Mouse (Mus musculus) right cerebral cortex, postnatal 14 days (tissue): ENCODE data around the gene Ywhab.

Experiments used
- DNase-seq: peaks from one replicate; pipeline ENCODE4 v3.0.0; 2022

Gene Ywhab

DNA sequence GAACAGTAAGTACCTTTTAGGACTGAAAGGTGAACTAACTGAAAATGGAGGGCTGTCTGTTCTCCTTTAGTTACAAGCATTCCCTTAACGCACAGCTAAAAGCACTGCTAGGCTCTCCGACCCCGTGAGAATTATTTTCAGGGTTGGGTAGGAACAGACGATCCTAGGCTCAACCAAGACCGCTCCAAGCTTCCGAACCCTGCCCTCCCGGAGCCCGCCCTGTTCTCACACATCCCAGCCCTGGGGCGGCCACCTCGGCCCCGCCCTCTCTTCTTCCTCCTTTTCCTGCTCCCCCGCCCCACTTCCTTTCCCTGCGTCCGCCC, at the start of gene Ywhab:
Gene Ywhab, plus strand, starts transcription at position 307 of the 323 bp plus-strand sequence.
- no peak for DNase-seq

DNA sequence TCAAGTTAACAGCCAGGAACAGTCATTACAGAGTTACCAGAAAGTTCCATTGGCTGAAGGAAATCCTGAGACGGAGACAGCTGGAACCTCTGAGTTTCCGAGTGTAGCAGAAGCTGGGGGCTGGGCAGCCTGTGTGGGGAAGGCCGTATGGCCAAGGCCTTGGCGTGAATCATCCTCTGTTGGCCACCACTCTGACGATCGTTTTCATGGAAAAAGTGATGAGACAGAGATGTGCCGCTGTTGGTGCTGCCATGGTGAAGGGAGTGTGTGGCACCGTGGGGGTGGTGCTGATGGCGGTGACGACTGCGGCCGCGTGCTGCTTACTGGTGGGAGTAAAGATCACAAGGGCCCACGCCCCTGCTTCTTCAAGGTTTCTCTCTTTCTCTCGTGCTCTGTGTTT, 48.5 kb upstream of the Ywhab start:
- peak; percentile 7 for DNase-seq

DNA sequence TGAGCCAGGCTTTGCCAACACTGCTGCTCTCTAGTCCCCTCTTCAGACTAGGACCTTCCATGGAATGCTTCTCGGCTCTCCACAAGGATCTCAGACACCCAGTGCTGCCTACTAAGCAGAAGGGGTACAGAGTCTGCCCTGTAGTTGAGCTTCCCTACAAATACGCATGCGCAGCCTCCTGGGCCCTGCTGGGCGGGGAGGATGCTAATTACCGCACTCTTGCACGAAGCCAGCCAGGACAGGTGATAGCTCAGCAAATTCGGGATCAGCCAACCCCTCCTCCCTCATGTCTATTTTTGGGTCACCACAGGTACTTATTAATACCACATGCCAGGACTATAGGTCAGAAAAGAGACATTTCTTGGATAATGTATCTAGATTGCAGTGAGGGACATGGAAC, 46.8 kb upstream of the Ywhab start:
- no peak for DNase-seq

- DNase-seq = peak; percentile 70
Measured at GRCm38 (mm10) chr2:163951770-163952169, 43.0 kb upstream of the Ywhab start.

DNA sequence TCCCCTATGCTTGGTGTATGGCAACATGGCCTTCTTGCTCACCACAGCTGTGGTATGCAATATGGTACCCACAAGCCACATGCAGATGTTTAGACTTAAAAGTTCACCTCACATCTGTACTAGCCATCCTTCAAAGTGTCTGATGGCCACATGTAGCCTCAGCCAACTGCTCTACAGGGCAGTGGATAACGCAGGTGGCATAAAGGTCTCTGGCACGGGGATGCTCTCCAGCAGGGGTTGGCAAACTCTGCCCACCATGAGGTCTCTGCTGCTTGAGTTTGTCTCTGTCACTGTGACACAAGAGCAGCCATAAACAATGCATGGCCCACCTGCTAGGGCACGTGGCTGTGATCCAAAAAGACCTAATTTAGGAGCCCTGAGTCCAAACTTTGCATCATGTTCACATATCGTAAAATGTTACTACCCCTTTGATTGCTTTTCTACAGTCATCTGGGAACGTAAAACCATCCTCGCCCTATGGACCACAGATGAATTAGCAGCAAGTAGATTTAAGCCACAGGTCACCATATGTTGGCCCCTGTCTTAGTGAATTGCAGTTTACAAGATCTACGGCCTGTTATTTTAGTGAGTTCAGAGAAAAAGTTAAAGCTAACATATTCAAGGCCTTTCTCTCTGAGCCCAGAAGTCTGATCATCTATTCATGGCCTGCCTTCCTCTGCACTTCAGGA, 41.0 kb upstream of the Ywhab start:
- DNase-seq = no peak

- no peak for DNase-seq
Measured at GRCm38 (mm10) chr2:163964606-163965560, 29.9 kb upstream of the Ywhab start.

DNA sequence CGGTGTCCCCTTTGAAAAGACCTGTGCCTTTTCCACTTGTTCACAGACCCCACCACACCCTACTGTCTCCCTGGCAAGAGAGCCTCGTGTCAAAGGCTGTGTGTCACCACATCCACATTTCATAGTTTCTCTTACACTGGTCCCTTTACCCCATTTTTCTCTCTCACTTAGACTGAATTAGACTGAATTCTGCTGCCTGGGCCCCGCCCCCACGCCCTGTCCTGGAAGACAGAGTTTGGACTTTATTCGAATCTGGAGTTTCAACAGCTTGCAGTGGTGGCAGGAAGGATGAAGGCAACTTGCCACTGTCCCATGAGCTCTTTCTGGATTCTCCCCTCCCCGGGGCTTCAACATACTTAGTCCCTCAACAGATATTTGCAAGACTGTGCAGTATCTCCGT, 29.1 kb upstream of the Ywhab start:
- DNase-seq = no peak

DNA sequence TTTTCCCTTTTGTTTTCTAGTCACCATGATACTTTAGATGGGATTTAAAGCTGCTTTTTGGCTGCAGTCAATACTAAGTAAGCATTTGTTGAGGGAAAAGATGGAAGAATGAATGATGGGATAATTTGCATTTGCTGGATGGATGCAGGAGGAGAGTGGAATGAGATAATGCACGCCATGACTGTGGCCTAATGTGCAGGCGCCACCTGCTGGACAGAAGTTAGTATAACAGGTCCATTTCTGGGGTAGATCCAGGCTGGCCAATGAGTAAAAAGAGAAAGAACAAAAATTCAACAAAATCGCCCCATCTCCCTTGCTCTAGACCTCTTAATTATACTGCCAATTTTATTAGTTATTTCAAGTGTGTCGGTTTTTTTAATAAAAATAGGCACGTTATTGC, 26.2 kb upstream of the Ywhab start:
- peak; percentile 67 for DNase-seq

GRCm38 (mm10) chr2:163970326-163970725, 24.4 kb upstream of the Ywhab start:
- DNase-seq = no peak

- no peak for DNase-seq
Measured at GRCm38 (mm10) chr2:163974056-163974455, 20.7 kb upstream of the Ywhab start.

DNA sequence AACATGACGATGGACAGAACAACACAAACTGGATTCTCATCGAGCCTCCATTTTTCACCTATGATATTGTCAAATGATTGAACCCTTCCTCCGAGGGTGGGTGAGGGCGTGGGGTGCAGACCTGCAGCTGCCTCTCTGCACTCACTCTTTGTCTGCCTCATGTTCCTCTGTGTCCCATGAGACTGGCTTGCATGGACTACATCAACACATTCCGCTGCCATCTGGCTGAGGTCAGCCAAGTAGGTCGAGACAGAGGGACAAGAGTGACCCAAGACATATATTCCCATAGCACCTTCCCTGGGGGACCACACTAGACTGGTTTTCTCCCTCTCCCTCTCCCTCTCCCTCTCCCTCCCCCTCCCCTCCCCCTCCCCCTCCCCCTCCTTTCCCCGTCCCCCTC, 18.3 kb upstream of the Ywhab start:
- DNase-seq = no peak

DNA sequence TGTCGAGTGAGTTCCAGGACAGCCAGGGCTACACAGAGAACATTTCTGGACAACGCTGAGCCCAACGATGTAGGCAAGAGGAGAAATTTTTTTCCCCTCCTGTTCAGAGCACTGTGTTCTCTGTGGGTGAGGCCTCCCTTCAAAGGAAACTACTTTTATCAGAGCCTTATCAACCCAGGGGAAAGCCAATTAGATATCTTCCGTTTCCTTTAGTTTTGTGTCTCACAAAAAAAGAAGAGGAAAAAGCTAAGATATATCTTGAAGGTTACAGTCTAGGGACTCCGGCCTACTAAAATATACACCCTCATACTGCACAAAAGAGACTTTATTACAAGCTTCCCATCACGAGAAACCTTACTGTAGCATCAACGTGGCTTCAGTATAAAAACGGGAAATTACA, 7.5 kb upstream of the Ywhab start:
- no peak for DNase-seq

DNA sequence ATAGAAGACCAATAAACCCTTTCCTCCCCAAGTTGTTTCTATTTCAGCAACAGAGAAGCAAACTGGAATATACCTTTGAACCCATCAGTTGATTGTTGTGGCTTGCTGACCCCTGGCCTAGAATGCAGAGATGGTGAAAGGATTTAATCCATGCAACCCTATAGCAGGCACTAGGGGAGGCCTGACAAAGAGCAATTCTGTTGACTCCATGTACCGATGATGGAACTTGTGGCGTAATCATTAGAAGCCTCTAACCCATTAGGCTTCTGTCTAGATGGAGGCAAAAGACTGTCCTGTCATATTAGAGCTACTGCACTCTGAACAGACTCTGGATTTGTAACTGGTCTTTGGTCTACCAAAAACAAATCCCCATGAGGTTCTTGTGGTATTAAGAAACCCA, 1.9 kb upstream of the Ywhab start:
- DNase-seq = no peak

DNA sequence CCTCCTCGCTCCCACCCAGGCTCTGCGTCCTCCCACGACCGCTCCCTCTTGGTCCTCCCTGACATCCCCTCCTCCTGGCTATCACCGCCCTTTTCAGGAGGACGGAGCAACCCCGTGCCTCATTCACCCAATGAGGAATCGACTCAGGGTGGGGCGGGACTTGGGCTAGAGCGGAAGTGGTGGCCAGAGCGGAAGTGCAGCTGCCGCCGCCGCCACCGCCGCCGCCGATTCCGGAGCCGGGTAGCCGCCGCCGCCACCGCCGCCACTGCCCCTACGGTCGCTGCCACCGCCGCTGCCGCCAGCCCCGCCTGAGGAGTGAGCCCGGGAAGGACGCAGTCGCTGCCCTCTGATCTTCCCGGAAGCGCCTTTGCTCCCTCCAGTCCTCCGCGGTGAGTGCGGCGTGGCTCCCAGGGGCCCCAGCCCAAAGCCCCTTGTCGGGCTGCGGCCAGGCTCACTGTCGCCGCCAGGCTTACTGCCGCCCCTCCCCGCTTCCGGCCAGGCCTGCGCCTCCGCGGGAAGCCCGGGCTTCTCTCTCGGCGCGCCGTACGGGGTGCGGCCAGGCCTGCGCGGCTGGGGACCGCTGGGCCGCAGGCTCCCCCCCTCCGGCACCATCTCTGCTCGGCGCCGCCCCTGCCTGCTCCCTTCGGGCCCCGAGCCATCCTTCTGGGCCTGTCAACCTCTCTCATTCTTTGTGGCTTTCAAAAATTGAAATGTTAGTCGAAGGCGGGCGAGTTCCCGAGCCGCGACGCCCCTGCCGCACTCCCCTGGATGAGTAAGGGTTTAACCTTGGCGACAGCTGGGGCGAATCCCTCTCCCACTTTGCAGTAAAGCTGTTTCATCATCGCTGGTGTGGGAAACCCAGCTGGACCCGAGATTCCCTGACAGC, 460 bp downstream of the Ywhab start:
- peak; percentile 91 for DNase-seq

DNA sequence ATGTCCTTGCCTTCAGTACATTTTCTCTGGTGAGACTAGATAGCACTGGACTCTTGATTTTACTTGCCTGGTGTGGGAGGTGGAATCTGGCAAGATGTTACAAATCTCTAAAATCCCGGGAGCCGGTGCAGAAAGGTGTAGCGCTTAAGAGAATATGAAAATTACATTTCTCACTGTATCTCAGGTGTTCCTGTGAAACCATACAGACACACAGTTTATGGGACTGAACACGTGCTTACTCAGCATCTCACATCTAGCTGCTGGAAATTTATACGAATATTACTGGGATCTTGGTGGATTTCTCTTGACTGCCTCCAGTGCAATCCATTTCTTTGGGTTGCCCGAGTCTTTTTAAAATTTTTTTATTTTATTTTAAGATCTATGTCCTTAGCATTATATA, 1.5 kb downstream of the Ywhab start:
- DNase-seq = no peak

GRCm38 (mm10) chr2:163996899-163997298, 2.1 kb downstream of the Ywhab start:
- no peak for DNase-seq

GRCm38 (mm10) chr2:163998981-163999380, 4.2 kb downstream of the Ywhab start:
- DNase-seq = no peak

DNA sequence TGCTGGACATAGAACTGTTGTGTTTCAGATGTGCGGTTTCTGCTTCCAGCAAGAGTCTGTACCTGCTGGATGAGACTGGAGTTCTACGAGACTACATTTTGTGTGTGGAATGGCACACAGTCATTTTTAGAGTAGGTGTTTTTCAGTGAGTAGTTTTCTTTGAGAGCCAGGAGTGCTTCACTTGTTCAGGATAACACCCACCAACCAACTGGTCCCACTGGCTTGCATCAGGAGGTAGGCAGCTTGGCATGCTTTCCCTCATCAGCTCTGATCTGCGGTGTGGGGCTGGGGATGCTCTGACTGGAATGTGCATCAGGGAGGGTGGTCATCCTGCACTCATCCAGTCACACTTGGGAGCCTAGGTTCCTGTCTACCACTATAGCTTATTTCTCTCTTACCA, 7.9 kb downstream of the Ywhab start:
- DNase-seq = no peak

DNA sequence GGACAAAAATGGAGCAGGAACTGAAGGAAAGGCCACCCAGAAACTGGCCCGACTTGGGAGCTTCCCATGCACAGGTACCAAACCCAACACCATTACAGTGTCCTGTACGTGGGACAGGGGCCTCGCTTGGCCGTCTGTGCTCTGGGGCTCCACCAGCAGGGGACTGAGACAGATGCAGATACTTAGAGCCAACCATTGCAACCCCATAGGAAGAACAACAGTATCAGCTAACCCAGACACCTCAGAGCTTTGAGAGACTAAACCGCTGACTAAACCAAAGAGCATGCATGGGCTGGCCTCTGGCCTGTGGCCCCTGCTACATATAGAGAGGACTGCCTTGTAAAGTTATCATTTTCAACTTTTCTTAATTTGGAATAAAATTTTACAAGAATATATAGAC, 9.7 kb downstream of the Ywhab start:
- no peak for DNase-seq

- no peak for DNase-seq
Measured at GRCm38 (mm10) chr2:164006932-164007331, 12.2 kb downstream of the Ywhab start.

DNA sequence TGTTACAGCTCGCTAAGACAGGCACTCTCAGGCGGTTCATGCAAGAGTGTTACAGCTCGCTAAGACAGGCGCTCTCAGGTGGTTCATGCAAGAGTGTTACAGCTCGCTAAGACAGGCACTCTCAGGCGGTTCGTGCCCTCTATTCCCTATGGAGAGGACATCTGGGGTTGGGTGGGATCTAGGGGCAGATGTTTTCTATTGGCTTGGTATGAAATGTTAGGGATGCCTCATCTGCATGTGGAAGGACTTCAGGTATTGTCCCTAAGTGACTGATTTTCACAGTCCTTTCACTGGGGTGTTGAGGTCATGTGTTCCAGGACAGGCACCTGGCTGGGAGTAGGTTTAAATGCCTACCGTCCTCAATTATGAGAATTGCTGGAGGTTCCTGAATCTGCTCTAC, 12.8 kb downstream of the Ywhab start:
- no peak for DNase-seq

DNA sequence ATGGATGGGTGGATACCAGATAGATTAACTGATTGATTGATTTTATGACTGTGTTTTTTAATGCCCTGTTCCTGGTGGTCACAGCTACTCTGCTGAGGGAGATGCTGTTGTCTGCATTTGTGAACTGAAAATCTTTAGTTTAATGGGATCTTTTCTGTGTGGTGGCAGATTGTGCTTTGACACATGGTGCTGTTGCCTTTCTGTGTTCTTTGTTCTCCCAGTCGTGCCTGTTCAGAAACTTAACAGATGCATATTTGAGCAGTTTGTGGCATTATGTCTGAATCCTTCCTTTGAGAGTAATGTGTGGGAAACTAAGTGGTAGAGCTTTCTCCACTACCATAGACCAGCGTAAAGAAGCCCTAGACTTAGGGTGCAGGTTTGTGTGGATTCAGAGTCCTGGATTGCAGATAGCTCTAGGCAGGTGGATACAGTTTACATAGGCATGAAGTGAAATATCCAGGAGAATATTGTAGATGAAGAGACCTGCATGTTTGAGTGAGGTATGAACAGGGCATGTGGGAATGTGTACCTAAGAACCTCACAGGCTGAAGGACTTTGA, 13.3 kb downstream of the Ywhab start:
- DNase-seq = no peak

GRCm38 (mm10) chr2:164009227-164009626, 14.5 kb downstream of the Ywhab start:
- no peak for DNase-seq
